Mouse (Mus musculus) E14TG2a.4 (cell line): ENCODE data around the gene Fbxo27.

Source experiments
- CTCF ChIP-seq: conservative IDR thresholded peaks from 2 replicates; pipeline ENCODE4 v1.5.1; 2014; ENCODE audit warnings: low read length
- NANOG ChIP-seq: IDR thresholded peaks from 2 replicates; pipeline ENCODE4 v1.6.1; 2014; ENCODE audit warnings: borderline replicate concordance, low read length, mixed read lengths

- TF ChIP-seq CTCF, result no peak
- no peak for TF ChIP-seq NANOG
These were observed 24.1 kb downstream of the Fbxo27 start, which contains the start of gene Fbxo17 for GRCm38 (mm10) chr7:28716590-28717281.
